8 mouse cellular contexts compared by ENCODE assay signal in genomic region chr11:74721141-74721540, GRCm38 (mm10). TPM values are rescaled to one million over a fixed set of nuclear protein-coding genes. Genes with fewer than 3 reads are reported as not detected.
A peak's percentile ranks its signal among the peaks of the same experiment; 100 is the strongest.
DNase-seq lines count a peak whose midpoint lies in the region; ATAC-seq lines count a peak whose summit lies in the region.

No protein-coding gene starts in this region.

- ATAC-seq in kidney, embryonic 15.5 days (replicated peaks; ENCODE audit: low FRiP score) = no peak
- ATAC-seq in forebrain, embryonic 13.5 days = no peak
- no peak for ATAC-seq in liver, embryonic 16.5 days (ENCODE audit: low read depth)

- H3K9ac ChIP-seq in kidney, embryonic 15.5 days = no peak overlapping the region
- no peak overlapping the region for H3K9ac ChIP-seq in forebrain, embryonic 13.5 days
- H3K9ac ChIP-seq in liver, embryonic 16.5 days (ENCODE audit: low read depth, low read length) = no peak overlapping the region

- 0 out of 2 replicates have a peak overlapping the region, but pooled peaks have one; percentile 8 for H3K4me2 ChIP-seq in kidney, embryonic 15.5 days
- H3K4me2 ChIP-seq in forebrain, embryonic 13.5 days = peak overlapping the region; percentile 46
- peak overlapping the region; percentile 42 for H3K4me2 ChIP-seq in liver, embryonic 16.5 days (ENCODE audit: low read depth, low read length)

- WGBS in kidney, embryonic 15.5 days = 63% methylated on average over 2 of the region's 2 CpGs
- 79% methylated on average over 2 of the region's 2 CpGs for WGBS in forebrain, embryonic 13.5 days
- 55% methylated on average over 2 of the region's 2 CpGs for WGBS in liver, embryonic 16.5 days (ENCODE audit: insufficient replicate concordance)

- H3K4me1 ChIP-seq in kidney, embryonic 15.5 days = peaks cover 27% of the 10 kb centered on the region
- peaks cover 39% of the 10 kb centered on the region for H3K4me1 ChIP-seq in forebrain, embryonic 13.5 days
- H3K4me1 ChIP-seq in liver, embryonic 16.5 days (ENCODE audit: control insufficient read depth, low read depth, low read length) = peaks cover 26% of the 10 kb centered on the region

- no peaks in the 10 kb centered on the region for H3K36me3 ChIP-seq in kidney, embryonic 15.5 days
- H3K36me3 ChIP-seq in forebrain, embryonic 13.5 days (ENCODE audit: poor library complexity, severe bottlenecking) = no peaks in the 10 kb centered on the region
- H3K36me3 ChIP-seq in liver, embryonic 16.5 days (ENCODE audit: control insufficient read depth, insufficient read depth) = no peaks in the 10 kb centered on the region

- H3K9me3 ChIP-seq in kidney, embryonic 15.5 days (replicated peaks) = no peaks in the 10 kb centered on the region
- no peaks in the 10 kb centered on the region for H3K9me3 ChIP-seq in forebrain, embryonic 13.5 days (replicated peaks)
- no peaks in the 10 kb centered on the region for H3K9me3 ChIP-seq in liver, embryonic 16.5 days (replicated peaks; ENCODE audit: control insufficient read depth, low read length)

- H3K4me3 ChIP-seq in kidney, embryonic 15.5 days (replicated peaks) = no peak overlapping the region
- no peak overlapping the region for H3K4me3 ChIP-seq in forebrain, embryonic 13.5 days
- H3K4me3 ChIP-seq in liver, embryonic 16.5 days (ENCODE audit: low read depth, low read length) = peak overlapping the region; percentile 12; the same call in 1 of the 2 replicates

- no peak overlapping the region for H3K27ac ChIP-seq in kidney, embryonic 15.5 days
- H3K27ac ChIP-seq in forebrain, embryonic 13.5 days = no peak overlapping the region
- H3K27ac ChIP-seq in liver, embryonic 16.5 days (ENCODE audit: low read length) = no peak overlapping the region

- H3K27me3 ChIP-seq in kidney, embryonic 15.5 days = no peaks in the 10 kb centered on the region
- no peaks in the 10 kb centered on the region for H3K27me3 ChIP-seq in forebrain, embryonic 13.5 days
- H3K27me3 ChIP-seq in liver, embryonic 16.5 days (ENCODE audit: control insufficient read depth, insufficient read depth, low read depth, low read length) = no peaks in the 10 kb centered on the region

- no peak for DNase-seq in kidney, adult 18-20 months
- peak; percentile 51 for DNase-seq in c-Kit-positive CD71-positive TER-119-positive erythroid progenitor cells, embryonic 14.5 days (ENCODE audit: low spot score)
- DNase-seq in cerebellum, postnatal 25 days = no peak
- no peak for DNase-seq in kidney, postnatal 25 days
- DNase-seq in thymus, postnatal 10 days (ENCODE audit: low spot score in 2 of 2) = no peak

RNA-seq across cellular contexts. Expression of gene Pafah1b1, which starts 3.3 kb away (rescaled TPM):
- 42.0 and 50.1 TPM in 2 replicates for polyA plus RNA-seq in kidney, embryonic 15.5 days (2015; fragmentation: Nextera tagmentation; extraction: Ambion mirVana)
- polyA plus RNA-seq in forebrain, embryonic 13.5 days (2015; fragmentation: Nextera tagmentation; extraction: Ambion mirVana) = 59.0 and 64.5 TPM in 2 replicates
- polyA plus RNA-seq in liver, embryonic 16.5 days (2015; fragmentation: Nextera tagmentation; extraction: Ambion mirVana) = 26.4 and 28.0 TPM in 2 replicates

RNA-seq across cellular contexts. Expression of gene Mettl16, which starts 49.5 kb away (rescaled TPM):
- 54.8 and 55.4 TPM in 2 replicates for polyA plus RNA-seq in kidney, embryonic 15.5 days (2015; fragmentation: Nextera tagmentation; extraction: Ambion mirVana)
- polyA plus RNA-seq in forebrain, embryonic 13.5 days (2015; fragmentation: Nextera tagmentation; extraction: Ambion mirVana) = 54.2 and 57.5 TPM in 2 replicates
- polyA plus RNA-seq in liver, embryonic 16.5 days (2015; fragmentation: Nextera tagmentation; extraction: Ambion mirVana) = 15.5 and 16.6 TPM in 2 replicates
